In genomic region chr6:29178888-29179658, GRCm38 (mm10) we compare ENCODE assay signal across 8 mouse cellular contexts. TPM values are rescaled to one million over a fixed set of nuclear protein-coding genes. Genes with fewer than 3 reads are reported as not detected.
A peak's percentile ranks its signal among the peaks of the same experiment; 100 is the strongest.
DNase-seq lines count a peak whose midpoint lies in the region; ATAC-seq and TF ChIP-seq lines count a peak whose summit lies in the region.

Gene Prrt4 (minus strand): TSS chr6:29179584.

- no peak within 1 kb of the TSS for H3K27ac ChIP-seq in embryonic facial prominence, embryonic 15.5 days (replicated peaks)
- no peak within 1 kb of the TSS for H3K27ac ChIP-seq in heart, embryonic 14.5 days (replicated peaks in 1 of 2; ENCODE audit: control insufficient read depth in 1 of 2, insufficient read depth in 1 of 2, low read depth in 2 of 2, low read length in 2 of 2)
- H3K27ac ChIP-seq in liver, adult 2 months (replicated peaks; ENCODE audit: insufficient read depth, low read depth, low read length), result no peak within 1 kb of the TSS
- H3K27ac ChIP-seq in neural tube, embryonic 11.5 days (ENCODE audit: low read depth, low read length), result no peak within 1 kb of the TSS

- H3K4me2 ChIP-seq in embryonic facial prominence, embryonic 15.5 days (replicated peaks), result peak within 1 kb of the TSS; percentile 96
- peak within 1 kb of the TSS; percentile 89 for H3K4me2 ChIP-seq in heart, embryonic 14.5 days (ENCODE audit: low read length)
- peak within 1 kb of the TSS; percentile 91 for H3K4me2 ChIP-seq in neural tube, embryonic 11.5 days (ENCODE audit: low read depth)

- H3K79me2 ChIP-seq in C2C12 (ENCODE audit: control insufficient read depth, insufficient read depth), result no peaks in the 10 kb centered on the region
- no peaks in the 10 kb centered on the region for H3K79me2 ChIP-seq in liver, adult 2 months (ENCODE audit: control insufficient read depth, insufficient read depth, low read length)

- DNase-seq in adrenal gland, postnatal 4 days (ENCODE audit: low spot score in 2 of 2), result no peak
- peak; percentile 76 for DNase-seq in kidney, postnatal 10 days
- no peak for DNase-seq in liver, adult 2 months (ENCODE audit: extremely low read depth, low read depth, low spot score)
- DNase-seq in neural tube, embryonic 11.5 days (ENCODE audit: low spot score), result peak; percentile 75
- DNase-seq in urinary bladder, adult 2 months (ENCODE audit: low spot score), result peak; percentile 47

- no peak for TF ChIP-seq POLR2A in liver, adult 2 months (IDR thresholded peaks at IDR 0.05; ENCODE audit: extremely low read depth, insufficient read depth, low read length)

- peak within 1 kb of the TSS; percentile 45 for H3K9ac ChIP-seq in embryonic facial prominence, embryonic 15.5 days
- peak within 1 kb of the TSS; percentile 64 for H3K9ac ChIP-seq in heart, embryonic 14.5 days (ENCODE audit: low read length)
- H3K9ac ChIP-seq in liver, adult 2 months (ENCODE audit: low read depth, low read length), result peak within 1 kb of the TSS; percentile 17; the same call in 1 of the 2 replicates
- H3K9ac ChIP-seq in neural tube, embryonic 11.5 days (ENCODE audit: low read length), result peak within 1 kb of the TSS; percentile 78

- WGBS in embryonic facial prominence, embryonic 15.5 days, result under 1% methylated on average over 58 of the region's 79 CpGs
- WGBS in heart, embryonic 14.5 days, result under 1% methylated on average over 74 of the region's 79 CpGs
- WGBS in liver, adult 2 months, result 2% methylated on average over 72 of the region's 79 CpGs
- WGBS in neural tube, embryonic 11.5 days, result under 1% methylated on average over 62 of the region's 79 CpGs

- peak within 1 kb of the TSS; percentile 6 for H3K4me3 ChIP-seq in C2C12 (ENCODE audit: insufficient read depth, poor library complexity, severe bottlenecking)
- H3K4me3 ChIP-seq in embryonic facial prominence, embryonic 15.5 days (replicated peaks), result peak within 1 kb of the TSS; percentile 61
- peak within 1 kb of the TSS; percentile 52 to 53 for H3K4me3 ChIP-seq in heart, embryonic 14.5 days (ENCODE audit: control insufficient read depth in 1 of 2, insufficient read depth in 1 of 2, low read depth in 1 of 2, low read length in 2 of 2)
- H3K4me3 ChIP-seq in liver, adult 2 months (ENCODE audit: insufficient read depth, low read depth, low read length), result peak within 1 kb of the TSS; percentile 57; the same call in 1 of the 2 replicates
- peak within 1 kb of the TSS; percentile 58 for H3K4me3 ChIP-seq in neural tube, embryonic 11.5 days (ENCODE audit: low read depth, low read length)

- no peaks in the 10 kb centered on the region for H3K9me3 ChIP-seq in embryonic facial prominence, embryonic 15.5 days (replicated peaks)
- H3K9me3 ChIP-seq in heart, embryonic 14.5 days (ENCODE audit: control insufficient read depth, low read length), result no peaks in the 10 kb centered on the region
- H3K9me3 ChIP-seq in neural tube, embryonic 11.5 days (ENCODE audit: control insufficient read depth, low read length), result no peaks in the 10 kb centered on the region

- peak; percentile 77 for ATAC-seq in embryonic facial prominence, embryonic 15.5 days (ENCODE audit: insufficient number of reproducible peaks, low FRiP score, low TSS enrichment, low read depth)
- peak; percentile 13 for ATAC-seq in heart, embryonic 14.5 days (ENCODE audit: insufficient number of reproducible peaks, insufficient read depth, low FRiP score, low read depth)
- peak; percentile 75 for ATAC-seq in neural tube, embryonic 11.5 days (ENCODE audit: insufficient read depth, low FRiP score, low TSS enrichment)

- H3K36me3 ChIP-seq in C2C12 (ENCODE audit: control insufficient read depth, insufficient read depth), result no peaks in the 10 kb centered on the region
- no peaks in the 10 kb centered on the region for H3K36me3 ChIP-seq in embryonic facial prominence, embryonic 15.5 days
- no peaks in the 10 kb centered on the region for H3K36me3 ChIP-seq in heart, embryonic 14.5 days (ENCODE audit: control insufficient read depth, insufficient read depth, low read length)
- no peaks in the 10 kb centered on the region for H3K36me3 ChIP-seq in liver, adult 2 months (ENCODE audit: control insufficient read depth, insufficient read depth, low read length)
- H3K36me3 ChIP-seq in neural tube, embryonic 11.5 days (ENCODE audit: control insufficient read depth, insufficient read depth, low read length), result no peaks in the 10 kb centered on the region

- H3K27me3 ChIP-seq in C2C12 (ENCODE audit: control insufficient read depth, insufficient read depth, insufficient read length), result peaks cover 58% of the 10 kb centered on the region
- H3K27me3 ChIP-seq in embryonic facial prominence, embryonic 15.5 days, result peaks cover 37% of the 10 kb centered on the region
- H3K27me3 ChIP-seq in heart, embryonic 14.5 days (ENCODE audit: control insufficient read depth, insufficient read depth, low read length), result peaks cover 52% of the 10 kb centered on the region
- H3K27me3 ChIP-seq in liver, adult 2 months (ENCODE audit: control insufficient read depth, insufficient read depth, low read length), result peaks cover 16% of the 10 kb centered on the region
- H3K27me3 ChIP-seq in neural tube, embryonic 11.5 days (ENCODE audit: control insufficient read depth, insufficient read depth, low read length), result peaks cover 8% of the 10 kb centered on the region

- peaks cover 12% of the 10 kb centered on the region for H3K4me1 ChIP-seq in embryonic facial prominence, embryonic 15.5 days
- no peaks in the 10 kb centered on the region for H3K4me1 ChIP-seq in heart, embryonic 14.5 days (ENCODE audit: control insufficient read depth in 2 of 2, insufficient read depth in 2 of 2, low read length in 2 of 2)
- H3K4me1 ChIP-seq in liver, adult 2 months (ENCODE audit: control insufficient read depth, insufficient read depth, low read length), result peaks cover 3% of the 10 kb centered on the region; the same call in 1 of the 2 replicates
- H3K4me1 ChIP-seq in neural tube, embryonic 11.5 days (ENCODE audit: control insufficient read depth, insufficient read depth, low read length), result peaks cover 8% of the 10 kb centered on the region

- no peaks in the 10 kb centered on the region for H3K79me3 ChIP-seq in C2C12 (ENCODE audit: low read depth)

- TF ChIP-seq CTCF in C2C12 (IDR thresholded peaks at IDR 0.05; ENCODE audit: control insufficient read depth, insufficient read depth, insufficient read length), result no peak
- no peak for TF ChIP-seq CTCF in liver, adult 2 months (IDR thresholded peaks at IDR 0.05; ENCODE audit: low read depth, low read length)

- peak within 1 kb of the TSS; percentile 42 for H3ac ChIP-seq in C2C12 (ENCODE audit: control insufficient read depth, insufficient read length, low read depth)

TF ChIP-seq in C2C12, 6 proteins besides CTCF, POLR2A, EP300 and RAD21:
- no peak for TF ChIP-seq FOSL1 (IDR thresholded peaks at IDR 0.05; ENCODE audit: insufficient read depth, low read length, poor library complexity, severe bottlenecking)
- TF ChIP-seq MYOD1 (IDR thresholded peaks at IDR 0.05; ENCODE audit: control insufficient read depth, insufficient read length, low read depth), result no peak
- TF ChIP-seq CEBPB (IDR thresholded peaks at IDR 0.05; ENCODE audit: low read depth), result no peak
- no peak for TF ChIP-seq MYOG (IDR thresholded peaks at IDR 0.05; ENCODE audit: control insufficient read depth, extremely low read depth, insufficient read length)
- no peak for TF ChIP-seq MAX (IDR thresholded peaks at IDR 0.05)
- no peak for TF ChIP-seq USF1 (IDR thresholded peaks at IDR 0.05; ENCODE audit: low read depth)
TF ChIP-seq in C2C12: peak in this region for 0.

RNA-seq across cellular contexts. Expression of gene Prrt4, which starts in this region (rescaled TPM):
- 0.09 TPM for polyA plus RNA-seq in C2C12 (2012; fragmentation: generic; extraction: Trizol)
- total RNA-seq in adrenal gland, postnatal 4 days (2021), result 10 to 100 TPM; 11.1 to 11.7 TPM
- 0.59 and 0.79 TPM in 2 replicates for polyA plus RNA-seq in embryonic facial prominence, embryonic 15.5 days (2015; fragmentation: Nextera tagmentation; extraction: Ambion mirVana)
- polyA plus RNA-seq in heart, embryonic 14.5 days (2014; fragmentation: Nextera tagmentation; extraction: Ambion mirVana), result 1.7 TPM in 2 replicates
- under 0.01 TPM in 1 of 2 replicates, not detected in the other for total RNA-seq in liver, adult 2 months (2014; rRNA removed)
- 0.02 and 0.11 TPM in 2 replicates for polyA plus RNA-seq in liver, adult 2 months (2012; rRNA removed)
- polyA plus RNA-seq in neural tube, embryonic 11.5 days (2014; fragmentation: Nextera tagmentation; extraction: Ambion mirVana), result 1.2 and 1.4 TPM in 2 replicates
- polyA plus RNA-seq in urinary bladder, adult 2 months (2012; rRNA removed), result 0.41 and 0.52 TPM in 2 replicates

Comparison
In these comparisons a context has a peak if more than half of its experiments do, and no peak if none do; other contexts are left out.
1. RNA of gene Prrt4 (total RNA-seq): 11.1 to 11.7 TPM in adrenal gland, postnatal 4 days; under 0.01 TPM in liver, adult 2 months; every median in the first group is over 10 times any median in the second.
2. Peak in ATAC-seq, H3K4me3 ChIP-seq, H3K9ac ChIP-seq and H3K4me2 ChIP-seq in embryonic facial prominence, embryonic 15.5 days; RNA of the gene not detected or under 1 TPM.
3. Peak in DNase-seq in urinary bladder, adult 2 months; RNA of the gene not detected or under 1 TPM.
4. H3K4me3 ChIP-seq: peak in every context shown above with its lines; median percentile 61 in embryonic facial prominence, embryonic 15.5 days; 58 in neural tube, embryonic 11.5 days; 57 in liver, adult 2 months; 52 in heart, embryonic 14.5 days; 6 in C2C12.
5. DNase-seq: peak in kidney, postnatal 10 days (single experiment) and neural tube, embryonic 11.5 days (single experiment); none in adrenal gland, postnatal 4 days (0 of 2) and liver, adult 2 months (single experiment).
6. ATAC-seq: peak in every context shown above with its lines; median percentile 77 in embryonic facial prominence, embryonic 15.5 days; 75 in neural tube, embryonic 11.5 days; 13 in heart, embryonic 14.5 days.
7. H3K9ac ChIP-seq: peak in every context shown above with its lines; median percentile 78 in neural tube, embryonic 11.5 days; 64 in heart, embryonic 14.5 days; 45 in embryonic facial prominence, embryonic 15.5 days; 17 in liver, adult 2 months.
8. Peak in every context shown above with its lines, with median percentiles within 50 percentile points of each other: H3K4me2 ChIP-seq.